Mouse (Mus musculus) liver, postnatal 0 days (tissue): ENCODE results near the gene Eid1. TPM values are rescaled to one million over a fixed set of nuclear protein-coding genes. Genes with fewer than 3 reads are reported as not detected.

ENCODE experiments used
- ATAC-seq: fragments of 200-750 bp; cut with Nextera tagmentation; 2 replicates; pipeline ENCODE4 v1.8.0; 2017; ENCODE audit warnings: mild to moderate bottlenecking, moderate library complexity
- DNase-seq: peaks from one replicate; pipeline ENCODE4 v3.0.0-alpha.2; 2016
- H3K27ac ChIP-seq: fragments of 300-500 bp; sonication (generic); 2 replicates; pipeline ENCODE4 v1.5.1; 2014; ENCODE audit warnings: antibody characterized with exemption, moderate library complexity, mild to moderate bottlenecking, low read depth
- H3K27me3 ChIP-seq: fragments of 300-500 bp; sonication (generic); 2 replicates; pipeline ENCODE4 v1.6.1; 2014; ENCODE audit warnings: low read length, control low read depth, mixed read lengths; ENCODE audit not compliant: insufficient read depth
- H3K36me3 ChIP-seq: fragments of 300-500 bp; sonication (generic); replicated peaks from 2 replicates; pipeline ENCODE4 v1.6.1; 2014; ENCODE audit warnings: mild to moderate bottlenecking, control low read depth, low read length, moderate library complexity, mixed read lengths; ENCODE audit not compliant: insufficient read depth
- H3K4me1 ChIP-seq: fragments of 300-500 bp; sonication (generic); 2 replicates; pipeline ENCODE4 v1.6.1; 2014; ENCODE audit warnings: antibody characterized with exemption, mild to moderate bottlenecking, control low read depth; ENCODE audit not compliant: insufficient read depth
- H3K4me2 ChIP-seq: fragments of 300-500 bp; sonication (generic); 2 replicates; pipeline ENCODE4 v1.6.1; 2014; ENCODE audit warnings: low read depth, mild to moderate bottlenecking, low read length, moderate library complexity, mixed read lengths
- H3K4me3 ChIP-seq: fragments of 300-500 bp; sonication (generic); 2 replicates; pipeline ENCODE4 v1.5.1; 2014; ENCODE audit warnings: low read depth, low read length
- H3K9ac ChIP-seq: fragments of 300-500 bp; sonication (generic); replicated peaks from 2 replicates; pipeline ENCODE4 v1.6.1; 2014; ENCODE audit warnings: mild to moderate bottlenecking, moderate library complexity
- H3K9me3 ChIP-seq: fragments of 300-500 bp; sonication (generic); 2 replicates; pipeline ENCODE4 v1.6.1; 2016; ENCODE audit warnings: mild to moderate bottlenecking, control low read depth, low read length, mixed read lengths
- CTCF ChIP-seq: sonication (generic); IDR thresholded peaks from 2 replicates; pipeline ENCODE4 v1.5.1; 2016; ENCODE audit warnings: antibody characterized with exemption, low read depth
- EP300 ChIP-seq: IDR thresholded peaks from 2 replicates; pipeline ENCODE4 v1.6.1; 2016; ENCODE audit warnings: antibody characterized with exemption, low read depth, mild to moderate bottlenecking
- WGBS: fragments of 180-500 bp; shearing (Covaris S2); extraction: QIAGEN DNeasy Blood & Tissue Kit; methylation state at CpG from one replicate; pipeline ENCODE4 v1.1.7; 2014; ENCODE audit not compliant: insufficient replicate concordance; 5-methylcytosine and 5-hydroxymethylcytosine counted together
- polyA plus RNA-seq: library from polyadenylated mRNA; unstranded; fragments of >200 nt; fragmentation: Nextera tagmentation; extraction: Ambion mirVana; gene quantifications from 2 replicates; pipeline ENCODE4 v1.2.1, GENCODE M21; 2015

Eid1 gene
- polyA plus RNA-seq, 1 experiment from 2014 or later = 27.9 TPM

DNA sequence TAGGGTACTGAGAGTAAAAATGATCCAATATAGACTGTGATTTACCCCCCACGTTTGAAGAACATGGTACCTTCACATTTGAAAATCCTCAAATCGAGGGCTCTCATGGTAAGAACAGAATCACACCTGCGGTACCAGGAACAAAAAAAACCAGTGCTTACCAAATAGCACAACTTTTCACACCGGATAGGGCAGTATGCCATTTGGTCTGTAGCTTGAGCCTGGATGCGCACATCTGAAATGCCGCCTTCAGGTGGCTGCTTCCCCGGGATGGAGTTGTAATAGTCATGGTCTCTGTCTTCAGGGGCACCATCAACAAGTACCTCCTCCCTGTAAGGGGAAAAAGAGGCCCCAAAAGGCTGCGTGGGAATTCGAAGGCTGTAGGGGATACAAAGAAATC, 17.5 kb upstream of the Eid1 start:
- H3K9ac ChIP-seq = no peak overlapping the region
- H3K36me3 ChIP-seq = no peaks in the 10 kb centered on the region
- H3K4me1 ChIP-seq = peaks cover 2% of the 10 kb centered on the region; the same call in 1 of the 2 replicates
- no peak overlapping the region for H3K4me3 ChIP-seq
- no peak overlapping the region for H3K27ac ChIP-seq
- no peaks in the 10 kb centered on the region for H3K27me3 ChIP-seq
- H3K9me3 ChIP-seq = no peaks in the 10 kb centered on the region
- no peak for TF ChIP-seq CTCF
- TF ChIP-seq EP300 = no peak
- WGBS = 81% methylated on average over 9 of the region's 9 CpGs
- no peak overlapping the region for H3K4me2 ChIP-seq
- ATAC-seq (no peak), DNase-seq (no peak)

GRCm38 (mm10) chr2:125659823-125660536, 12.9 kb upstream of the Eid1 start:
- Histone ChIP-seq H3K36me3 (no peaks in the 10 kb centered on the region), H3K27me3 (no peaks in the 10 kb centered on the region), H3K4me3 (0 out of 2 replicates have a peak overlapping the region, but pooled peaks have one; percentile 5), H3K9me3 (no peaks in the 10 kb centered on the region), H3K9ac (no peak overlapping the region), H3K27ac (no peak overlapping the region), H3K4me1 (peaks cover 15% of the 10 kb centered on the region), H3K4me2 (peak overlapping the region; percentile 59)
- 15% methylated on average over 10 of the region's 10 CpGs for WGBS
- ATAC-seq (peak; percentile 75), DNase-seq (peak; percentile 75)
- TF ChIP-seq EP300 (no peak), CTCF (peak; percentile 97)

- no peak overlapping the region for H3K27ac ChIP-seq
- WGBS = 37% methylated on average over 20 of the region's 20 CpGs
- 0 out of 2 replicates have a peak overlapping the region, but pooled peaks have one; percentile 5 for H3K4me3 ChIP-seq
- DNase-seq (no peak), ATAC-seq (peak; percentile 48; the same call in 1 of the 2 replicates)
- peak overlapping the region; percentile 48; the same call in 1 of the 2 replicates for H3K9ac ChIP-seq
- H3K4me1 ChIP-seq = peaks cover 21% of the 10 kb centered on the region
- no peaks in the 10 kb centered on the region for H3K36me3 ChIP-seq
- no peaks in the 10 kb centered on the region for H3K27me3 ChIP-seq
- no peak for TF ChIP-seq EP300
- TF ChIP-seq CTCF = no peak
- H3K4me2 ChIP-seq = peak overlapping the region; percentile 59
- no peaks in the 10 kb centered on the region for H3K9me3 ChIP-seq
These were observed 12.3 kb upstream of the Eid1 start for GRCm38 (mm10) chr2:125660537-125661130.

- H3K4me3 ChIP-seq = no peak overlapping the region
- 81% methylated on average over 4 of the region's 4 CpGs for WGBS
- ATAC-seq = no peak
These were observed 11.7 kb upstream of the Eid1 start for GRCm38 (mm10) chr2:125661156-125661555.

DNA sequence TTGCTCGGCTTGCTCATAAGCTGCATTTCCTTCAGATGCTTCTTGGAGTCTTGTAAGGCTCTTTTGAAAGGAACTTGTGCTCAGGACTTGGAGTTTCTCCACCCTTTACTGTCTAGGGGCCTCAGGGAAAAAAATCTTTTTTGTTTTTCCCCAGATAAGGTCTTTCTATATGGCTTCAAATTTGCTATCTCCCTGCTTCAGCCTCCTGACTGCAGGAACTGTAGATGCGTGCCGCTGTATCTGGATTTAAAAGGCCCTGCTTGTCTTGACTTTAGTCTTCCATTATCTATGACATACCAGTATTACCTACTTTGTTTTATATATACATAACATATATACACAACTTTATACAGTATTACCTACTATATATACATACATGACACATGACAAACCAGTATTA, 10.4 kb upstream of the Eid1 start:
- no peak for DNase-seq
- Histone ChIP-seq H3K4me1 (peaks cover 34% of the 10 kb centered on the region), H3K4me2 (no peak overlapping the region), H3K36me3 (no peaks in the 10 kb centered on the region), H3K27me3 (no peaks in the 10 kb centered on the region), H3K4me3 (no peak overlapping the region), H3K27ac (no peak overlapping the region), H3K9ac (no peak overlapping the region), H3K9me3 (no peaks in the 10 kb centered on the region)
- TF ChIP-seq CTCF (no peak), EP300 (peak; percentile 43; the same call in 1 of the 2 replicates)
- 59% methylated on average over 3 of the region's 3 CpGs for WGBS
- ATAC-seq = no peak

More at GRCm38 (mm10) chr2:125661156-125661555, 11.7 kb upstream of the Eid1 start:
- H3K4me2 ChIP-seq = peak overlapping the region; percentile 59; the same call in 1 of the 2 replicates
- H3K4me1 ChIP-seq = peaks cover 26% of the 10 kb centered on the region
- no peak for DNase-seq
- no peaks in the 10 kb centered on the region for H3K9me3 ChIP-seq
- no peaks in the 10 kb centered on the region for H3K36me3 ChIP-seq
- no peak overlapping the region for H3K9ac ChIP-seq
- no peak overlapping the region for H3K27ac ChIP-seq
- TF ChIP-seq EP300 = no peak
- no peak for TF ChIP-seq CTCF
- H3K27me3 ChIP-seq = no peaks in the 10 kb centered on the region

DNA sequence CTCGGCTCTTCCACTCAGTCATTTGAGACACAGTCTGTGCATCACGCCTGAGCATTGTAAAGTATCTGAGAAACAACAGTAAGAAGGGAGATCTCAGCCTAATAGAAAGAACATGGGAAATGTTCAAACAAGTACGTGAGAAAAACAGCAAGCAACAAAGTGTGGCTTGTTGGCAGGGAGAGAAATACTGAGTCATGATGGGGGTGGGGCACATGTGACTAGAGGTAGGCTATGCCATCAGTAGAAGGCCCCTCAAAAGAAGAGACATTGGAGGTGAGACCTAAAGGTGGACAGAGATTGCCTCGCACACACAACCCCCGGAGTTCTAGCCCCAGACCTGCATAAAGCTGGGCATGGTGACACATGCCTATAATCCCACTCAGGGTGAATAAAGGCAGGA, 7.7 kb upstream of the Eid1 start:
- Histone ChIP-seq H3K4me1 (peaks cover 38% of the 10 kb centered on the region), H3K9me3 (no peaks in the 10 kb centered on the region), H3K36me3 (no peaks in the 10 kb centered on the region), H3K27ac (peak overlapping the region; percentile 46; the same call in 1 of the 2 replicates), H3K4me2 (no peak overlapping the region), H3K4me3 (no peak overlapping the region), H3K27me3 (no peaks in the 10 kb centered on the region), H3K9ac (no peak overlapping the region)
- TF ChIP-seq CTCF = no peak
- no peak for TF ChIP-seq EP300
- WGBS = 79% methylated on average over 5 of the region's 5 CpGs
- DNase-seq = peak; percentile 22
- no peak; the same call in 1 of the 2 replicates for ATAC-seq
